Mouse (Mus musculus): Measurements from ENCODE around the gene Brd3. TPM values are rescaled to one million over a fixed set of nuclear protein-coding genes. Genes with fewer than 3 reads are reported as not detected.
"Not testable (repeated sequence)": the region's sequence is repeated elsewhere in the genome, so short reads cannot be mapped to it uniquely, and the experiment has no call there.

Brd3 gene
- polyA plus RNA-seq, 1 experiment: 7.7 TPM

DNA sequence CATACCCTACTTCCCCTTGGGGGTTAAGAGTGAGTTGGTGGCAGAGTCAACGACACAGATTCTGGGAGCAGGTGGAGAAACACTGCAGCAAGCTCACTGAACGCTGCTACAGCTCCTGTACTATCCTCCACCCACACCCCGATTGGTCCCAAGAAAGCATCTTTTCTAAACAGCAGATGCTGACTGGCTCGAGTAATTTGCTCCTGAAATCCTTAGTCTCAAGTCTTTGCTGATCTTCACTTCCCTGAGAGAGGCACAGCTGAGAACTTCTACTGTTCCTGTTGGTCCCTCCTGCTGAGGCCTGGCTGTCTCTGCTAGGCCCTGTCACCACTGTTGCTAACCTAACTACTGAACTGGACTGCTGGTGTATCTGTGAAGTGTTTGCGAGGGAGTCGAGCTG, 37.2 kb upstream of the Brd3 start:
- Histone ChIP-seq H3K27me3 (ENCODE audit: control insufficient read depth) (no peaks in the 10 kb centered on the region), H3K4me3 (replicated peaks) (no peak overlapping the region), H3K4me1 (ENCODE audit: control insufficient read depth) (peaks cover 18% of the 10 kb centered on the region), H3K9me3 (ENCODE audit: control insufficient read depth, low read length) (peaks cover 2% of the 10 kb centered on the region; the same call in 1 of the 2 replicates), H3K36me3 (ENCODE audit: control insufficient read depth) (peaks cover 6% of the 10 kb centered on the region; the same call in 1 of the 2 replicates)
- TF ChIP-seq TAL1 (IDR thresholded peaks at IDR 0.05; ENCODE audit: low read length) (no peak), GATA1 (IDR thresholded peaks at IDR 0.05; ENCODE audit: low read length) (no peak)

DNA sequence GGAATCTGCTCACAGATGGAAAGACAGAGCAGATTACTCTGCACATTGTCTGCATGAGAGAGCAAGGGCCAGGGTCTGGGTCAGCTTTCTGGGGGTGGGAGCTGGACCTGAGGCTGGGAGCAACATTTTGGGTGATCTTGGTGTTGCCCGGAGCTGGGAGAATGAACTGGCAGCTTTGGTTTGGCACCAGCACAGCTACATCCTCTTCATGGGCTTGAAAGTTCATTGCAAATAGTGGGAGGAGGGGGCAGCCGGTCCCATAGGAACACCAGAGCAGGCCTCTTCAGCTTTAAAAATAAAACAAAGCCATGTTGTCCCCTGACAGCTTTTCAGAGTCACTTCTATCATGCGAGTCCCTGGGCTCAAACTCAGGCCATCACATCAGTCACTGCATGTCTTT, 33.8 kb upstream of the Brd3 start:
- Histone ChIP-seq H3K9me3 (ENCODE audit: control insufficient read depth, low read length) (no peaks in the 10 kb centered on the region), H3K4me1 (ENCODE audit: control insufficient read depth) (peaks cover 23% of the 10 kb centered on the region), H3K36me3 (ENCODE audit: control insufficient read depth) (peaks cover 18% of the 10 kb centered on the region), H3K4me3 (replicated peaks) (peak overlapping the region; percentile 75), H3K27me3 (ENCODE audit: control insufficient read depth) (no peaks in the 10 kb centered on the region)
- TF ChIP-seq TAL1 (IDR thresholded peaks at IDR 0.05; ENCODE audit: low read length): no peak
- TF ChIP-seq GATA1 (IDR thresholded peaks at IDR 0.05; ENCODE audit: low read length): no peak

DNA sequence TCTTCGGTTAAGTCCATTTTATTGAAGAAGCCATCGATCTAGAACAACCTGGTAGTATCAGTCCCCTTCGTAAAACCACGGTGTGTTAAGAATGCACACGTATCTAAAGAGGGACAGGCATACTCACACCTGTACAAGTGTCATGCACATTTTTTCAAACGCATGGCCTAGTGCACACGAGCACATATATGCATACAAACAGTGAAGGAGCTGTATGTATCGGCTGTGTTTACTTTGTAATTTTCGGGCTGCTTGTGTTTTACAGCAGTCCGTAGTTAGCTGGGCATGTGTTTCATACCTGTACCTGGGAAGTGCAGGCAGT, 33.0 kb upstream of the Brd3 start:
- TF ChIP-seq TAL1 (IDR thresholded peaks at IDR 0.05; ENCODE audit: low read length): no peak
- TF ChIP-seq GATA1 (IDR thresholded peaks at IDR 0.05; ENCODE audit: low read length): no peak
- Histone ChIP-seq H3K36me3 (ENCODE audit: control insufficient read depth) (peaks cover 26% of the 10 kb centered on the region), H3K4me1 (ENCODE audit: control insufficient read depth) (peaks cover 23% of the 10 kb centered on the region), H3K27me3 (ENCODE audit: control insufficient read depth) (no peaks in the 10 kb centered on the region), H3K9me3 (ENCODE audit: control insufficient read depth, low read length) (no peaks in the 10 kb centered on the region), H3K4me3 (replicated peaks) (peak overlapping the region; percentile 75)

DNA sequence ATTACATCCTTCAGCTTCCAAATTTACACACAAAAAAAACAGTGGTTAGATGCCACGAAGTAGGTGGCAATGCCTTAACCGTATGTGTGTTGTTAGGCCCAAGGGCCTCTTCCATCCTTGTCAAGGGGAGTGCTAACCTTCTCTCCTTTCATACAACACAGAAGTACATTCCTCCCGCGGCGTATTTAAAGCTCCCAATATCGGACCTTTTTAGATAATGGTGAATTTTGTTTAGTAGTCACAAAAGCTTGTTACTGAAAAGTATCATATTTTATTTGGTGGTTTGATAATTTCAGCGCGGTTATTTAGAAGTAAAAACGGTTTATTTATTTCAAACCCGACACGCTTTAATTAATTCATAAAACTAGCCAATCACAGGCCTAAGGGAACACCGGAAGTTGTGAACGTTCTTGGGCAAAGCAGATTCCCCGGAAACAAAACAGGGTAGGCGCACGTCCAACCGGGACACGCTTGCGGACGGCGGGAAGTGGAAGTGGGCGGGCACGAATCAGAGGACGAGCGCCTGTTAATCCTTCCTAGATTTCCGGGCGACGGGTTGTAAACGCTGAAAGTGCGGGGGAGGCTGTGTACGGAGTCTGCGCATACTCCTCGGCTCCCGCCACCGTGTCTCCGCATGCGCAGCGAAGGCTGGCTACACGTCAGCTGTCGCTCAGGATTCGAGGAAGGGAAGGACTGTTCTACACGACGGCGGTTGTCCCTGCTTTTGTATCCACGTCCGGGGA, 32.5 kb upstream of the Brd3 start:
- Histone ChIP-seq H3K9me3 (ENCODE audit: control insufficient read depth, low read length) (no peaks in the 10 kb centered on the region), H3K4me3 (replicated peaks) (peak overlapping the region; percentile 75), H3K36me3 (ENCODE audit: control insufficient read depth) (peaks cover 31% of the 10 kb centered on the region), H3K4me1 (ENCODE audit: control insufficient read depth) (peaks cover 23% of the 10 kb centered on the region), H3K27me3 (ENCODE audit: control insufficient read depth) (no peaks in the 10 kb centered on the region)
- TF ChIP-seq TAL1 (IDR thresholded peaks at IDR 0.05; ENCODE audit: low read length) (no peak), GATA1 (IDR thresholded peaks at IDR 0.05; ENCODE audit: low read length) (no peak)

DNA sequence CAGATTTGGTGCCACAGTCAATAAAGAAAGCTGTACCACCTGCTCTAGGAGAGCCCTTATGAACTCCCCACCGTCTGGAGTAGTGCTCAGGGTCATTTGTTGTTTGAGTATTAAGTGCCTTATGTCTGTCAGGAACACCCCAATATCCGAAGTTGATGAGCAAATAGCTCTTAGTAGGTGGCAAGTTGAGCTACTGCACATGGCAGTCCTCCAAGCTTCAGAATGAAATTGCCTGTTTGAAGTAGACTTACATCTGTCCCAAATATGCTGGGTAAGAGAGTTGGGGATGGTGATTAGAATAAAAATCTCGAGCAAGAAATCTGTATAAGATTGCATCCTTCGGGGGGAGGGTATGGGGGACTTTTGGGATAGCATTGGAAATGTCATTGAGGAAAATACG, 31.9 kb upstream of the Brd3 start:
- Histone ChIP-seq H3K4me1 (ENCODE audit: control insufficient read depth) (peaks cover 23% of the 10 kb centered on the region), H3K36me3 (ENCODE audit: control insufficient read depth) (peaks cover 35% of the 10 kb centered on the region), H3K9me3 (ENCODE audit: control insufficient read depth, low read length) (no peaks in the 10 kb centered on the region), H3K4me3 (replicated peaks) (peak overlapping the region; percentile 29), H3K27me3 (ENCODE audit: control insufficient read depth) (no peaks in the 10 kb centered on the region)
- TF ChIP-seq GATA1 (IDR thresholded peaks at IDR 0.05; ENCODE audit: low read length) (no peak), TAL1 (IDR thresholded peaks at IDR 0.05; ENCODE audit: low read length) (no peak)

DNA sequence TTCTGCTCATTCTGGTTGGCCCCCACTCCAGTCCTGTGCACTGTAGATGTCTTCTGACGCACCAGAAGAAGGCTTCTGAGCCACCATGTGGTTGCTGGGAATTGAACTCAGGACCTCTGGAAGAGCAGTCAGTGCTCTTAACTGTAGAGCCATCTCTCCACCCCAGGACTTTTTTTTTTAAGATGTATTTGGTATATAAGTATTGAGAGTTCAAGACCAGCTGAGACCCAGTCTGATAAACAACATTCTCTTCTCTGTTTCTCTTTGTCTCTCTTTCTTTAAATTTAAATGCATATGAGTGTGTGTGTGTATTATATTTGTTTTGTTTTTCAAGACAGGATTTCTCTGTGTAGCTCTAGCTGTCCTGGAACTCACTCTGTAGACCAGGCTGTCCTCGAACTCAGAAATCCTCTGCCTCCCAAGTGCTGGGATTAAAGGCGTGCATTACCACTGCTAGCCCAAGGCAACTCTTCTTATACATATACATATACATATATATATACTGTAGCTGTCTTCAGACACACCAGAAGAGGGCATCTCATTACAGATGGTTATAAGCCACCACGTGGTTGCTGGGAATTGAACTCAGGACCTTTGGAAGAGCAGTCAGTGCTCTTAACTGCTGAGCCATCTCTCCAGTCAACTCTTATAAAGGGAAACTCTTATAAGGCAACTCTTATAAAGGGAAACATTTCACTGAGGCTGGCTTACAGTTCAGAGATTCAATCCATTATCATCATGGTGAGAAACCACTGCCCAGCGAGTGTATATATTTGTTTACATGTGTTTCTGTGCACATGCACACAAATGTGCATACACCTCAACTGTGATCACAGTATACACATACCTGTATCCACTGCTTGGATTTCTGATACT, 31.2 kb upstream of the Brd3 start:
- not testable (repeated sequence) for H3K4me3 ChIP-seq (replicated peaks); H3K9me3 ChIP-seq (ENCODE audit: control insufficient read depth, low read length); H3K27me3 ChIP-seq (ENCODE audit: control insufficient read depth)
- H3K4me1 ChIP-seq (ENCODE audit: control insufficient read depth): peaks cover 23% of the 10 kb centered on the region
- peaks cover 40% of the 10 kb centered on the region for H3K36me3 ChIP-seq (ENCODE audit: control insufficient read depth)

DNA sequence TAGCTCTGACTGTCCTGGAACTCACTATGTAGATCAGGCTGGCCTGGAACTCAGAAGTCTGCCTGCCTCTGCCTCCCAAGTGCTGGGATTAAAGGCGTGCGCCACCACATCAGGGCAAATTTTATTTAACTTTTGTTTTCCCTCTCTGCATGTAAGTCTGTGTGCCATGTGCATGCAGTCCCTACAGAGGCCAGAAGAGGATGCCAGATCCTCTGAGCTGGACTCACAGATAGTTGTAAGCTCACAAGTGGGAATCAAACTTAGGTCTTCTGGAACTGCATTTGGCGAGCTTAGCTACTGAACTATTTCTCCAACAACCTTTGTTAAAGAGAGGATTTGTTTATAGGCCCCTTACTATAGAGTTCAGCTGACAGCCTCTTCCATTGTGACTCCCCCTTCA, 10.8 kb upstream of the Brd3 start:
- H3K4me1 ChIP-seq (ENCODE audit: control insufficient read depth): peaks cover 39% of the 10 kb centered on the region
- no peaks in the 10 kb centered on the region for H3K27me3 ChIP-seq (ENCODE audit: control insufficient read depth)

DNA sequence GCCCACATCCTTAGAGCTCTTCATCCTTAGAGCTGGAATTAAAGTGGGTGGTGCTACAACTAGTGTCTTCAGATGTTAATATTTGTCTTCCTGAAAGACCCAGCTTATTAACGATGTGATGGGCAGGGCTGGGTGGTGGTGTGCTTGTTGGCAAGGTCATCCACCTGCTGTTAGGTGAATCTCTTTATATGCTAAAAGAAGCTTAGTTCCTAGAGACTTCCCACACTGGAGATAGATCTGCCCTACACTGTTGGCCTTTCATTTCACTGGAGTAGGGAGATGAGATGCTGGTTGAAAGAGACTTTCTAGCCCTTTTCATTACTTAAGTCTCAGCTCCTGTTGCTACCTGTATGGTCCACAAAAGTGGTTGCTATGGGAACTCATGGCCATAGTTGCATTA, 8.8 kb upstream of the Brd3 start:
- Histone ChIP-seq H3K9me3 (ENCODE audit: control insufficient read depth, low read length) (peaks cover 5% of the 10 kb centered on the region), H3K4me3 (replicated peaks) (peak overlapping the region; percentile 94), H3K36me3 (ENCODE audit: control insufficient read depth) (peaks cover 41% of the 10 kb centered on the region), H3K27me3 (ENCODE audit: control insufficient read depth) (no peaks in the 10 kb centered on the region), H3K4me1 (ENCODE audit: control insufficient read depth) (peaks cover 41% of the 10 kb centered on the region)
- TF ChIP-seq TAL1 (IDR thresholded peaks at IDR 0.05; ENCODE audit: low read length) (no peak), GATA1 (IDR thresholded peaks at IDR 0.05; ENCODE audit: low read length) (no peak)

More for the DNA sequence above, 10.8 kb upstream of the Brd3 start:
- Histone ChIP-seq H3K9me3 (ENCODE audit: control insufficient read depth, low read length) (no peaks in the 10 kb centered on the region), H3K36me3 (ENCODE audit: control insufficient read depth) (peaks cover 57% of the 10 kb centered on the region), H3K4me3 (replicated peaks) (no peak overlapping the region)
- TF ChIP-seq TAL1 (IDR thresholded peaks at IDR 0.05; ENCODE audit: low read length) (no peak), GATA1 (IDR thresholded peaks at IDR 0.05; ENCODE audit: low read length) (no peak)

DNA sequence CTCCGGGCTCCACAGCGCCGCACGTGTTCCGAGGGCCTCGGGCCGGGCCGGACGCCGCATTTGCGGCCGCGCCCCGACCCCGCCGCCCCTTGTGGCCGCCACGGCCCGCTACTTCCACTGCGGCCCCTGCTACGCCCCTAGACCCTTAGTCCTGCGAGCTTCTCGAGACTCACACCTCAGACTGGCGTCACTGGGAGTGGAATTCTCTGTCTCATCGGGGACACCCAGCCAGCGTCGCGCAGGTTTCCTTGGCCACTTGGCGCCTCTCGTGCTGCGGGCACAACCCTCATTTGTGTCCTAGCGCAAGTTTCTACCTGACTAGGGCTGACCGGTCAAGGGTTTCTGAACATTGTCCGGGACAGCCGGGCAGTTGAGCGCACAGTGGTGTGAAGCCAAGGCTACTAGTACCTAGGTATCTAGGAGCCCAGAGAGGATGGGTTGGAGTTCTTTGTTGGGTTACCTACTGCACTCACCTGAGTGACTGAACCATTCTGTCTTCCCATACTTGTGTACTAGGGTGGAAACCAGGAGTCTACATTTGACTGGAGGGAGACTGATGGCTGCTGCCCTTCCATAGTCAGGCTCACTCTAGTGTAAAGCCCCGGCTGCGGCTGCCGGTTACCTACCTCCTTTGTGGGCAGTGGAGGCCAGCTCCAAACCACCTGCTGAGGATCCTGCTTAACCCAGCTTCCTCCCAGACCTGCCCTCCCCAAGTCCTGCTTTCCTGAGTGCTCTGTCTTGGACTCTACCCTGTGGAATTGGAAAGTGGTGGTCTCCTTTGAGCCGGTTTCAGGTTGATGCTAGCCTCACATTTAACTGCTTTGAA, 8.1 kb upstream of the Brd3 start:
- Histone ChIP-seq H3K9me3 (ENCODE audit: control insufficient read depth, low read length) (peaks cover 5% of the 10 kb centered on the region), H3K27me3 (ENCODE audit: control insufficient read depth) (no peaks in the 10 kb centered on the region), H3K4me3 (replicated peaks) (peak overlapping the region; percentile 94), H3K4me1 (ENCODE audit: control insufficient read depth) (peaks cover 41% of the 10 kb centered on the region), H3K36me3 (ENCODE audit: control insufficient read depth) (peaks cover 34% of the 10 kb centered on the region)
- no peak for TF ChIP-seq GATA1 (IDR thresholded peaks at IDR 0.05; ENCODE audit: low read length)
- no peak for TF ChIP-seq TAL1 (IDR thresholded peaks at IDR 0.05; ENCODE audit: low read length)
